Mouse (Mus musculus) heart, adult 11 months (tissue): ENCODE measurements around the gene Mmp28.
A peak's percentile ranks its signal among the peaks of the same experiment; 100 is the strongest.

ENCODE experiments used
- DNase-seq: peaks from one replicate; pipeline ENCODE4 v3.0.0; 2022

The Mmp28 gene

GRCm38 (mm10) chr11:83445001-83445400 lies 17.9 kb downstream of the Mmp28 start:
- peak; percentile 79 for DNase-seq

DNA sequence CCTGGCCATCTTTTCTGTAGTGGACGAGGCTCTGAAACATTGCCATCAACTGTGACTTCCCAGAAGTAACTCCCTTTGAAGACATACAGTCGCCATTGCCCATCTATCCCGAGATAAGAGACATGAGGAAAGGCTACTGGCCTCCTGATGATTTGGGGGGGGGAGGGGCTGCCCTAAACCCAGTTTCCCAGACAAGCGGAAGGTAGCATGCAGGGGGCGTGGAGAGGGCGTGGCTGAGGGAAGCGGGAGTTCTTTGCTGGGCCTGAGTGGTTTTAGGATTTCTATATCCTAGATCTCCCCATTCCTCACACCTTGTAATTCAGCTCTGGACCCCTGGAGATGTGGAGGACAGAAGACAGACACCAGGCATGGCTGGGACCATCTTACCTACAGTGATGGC lies 19.0 kb downstream of the Mmp28 start:
- no peak for DNase-seq

GRCm38 (mm10) chr11:83442596-83443267 lies 20.1 kb downstream of the Mmp28 start:
- peak; percentile 96 for DNase-seq

GRCm38 (mm10) chr11:83441235-83441634 lies 21.6 kb downstream of the Mmp28 start:
- peak; percentile 98 for DNase-seq

GRCm38 (mm10) chr11:83440081-83441064 lies 22.5 kb downstream of the Mmp28 start:
- DNase-seq = peak; percentile 98

- no peak for DNase-seq
These were observed 23.3 kb downstream of the Mmp28 start for GRCm38 (mm10) chr11:83439426-83440060.

- DNase-seq = no peak
These were observed 25.5 kb downstream of the Mmp28 start, which contains the start of gene 1700020L24Rik for GRCm38 (mm10) chr11:83437377-83437776. Gene 1700020L24Rik, plus strand, starts transcription at chr11:83437677.

DNA sequence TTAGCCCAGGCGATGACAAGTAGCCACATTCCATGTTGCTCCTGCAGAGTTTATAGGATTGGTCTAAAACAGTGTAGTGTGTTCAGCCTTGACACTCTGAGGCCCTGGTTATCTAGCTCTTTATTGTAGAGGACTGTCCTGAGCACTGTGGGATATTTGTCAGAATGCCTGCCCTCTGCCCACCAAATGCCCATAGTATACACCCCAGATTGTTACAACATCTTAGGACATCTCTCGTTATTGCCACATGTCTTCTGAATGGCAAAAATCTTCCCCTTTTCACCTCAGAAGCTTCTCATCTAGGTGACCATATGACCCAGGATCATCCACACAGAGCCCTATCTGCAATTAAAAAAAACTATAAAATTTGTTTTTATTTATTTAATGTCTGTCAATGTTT lies 30.3 kb downstream of the Mmp28 start:
- no peak for DNase-seq

DNA sequence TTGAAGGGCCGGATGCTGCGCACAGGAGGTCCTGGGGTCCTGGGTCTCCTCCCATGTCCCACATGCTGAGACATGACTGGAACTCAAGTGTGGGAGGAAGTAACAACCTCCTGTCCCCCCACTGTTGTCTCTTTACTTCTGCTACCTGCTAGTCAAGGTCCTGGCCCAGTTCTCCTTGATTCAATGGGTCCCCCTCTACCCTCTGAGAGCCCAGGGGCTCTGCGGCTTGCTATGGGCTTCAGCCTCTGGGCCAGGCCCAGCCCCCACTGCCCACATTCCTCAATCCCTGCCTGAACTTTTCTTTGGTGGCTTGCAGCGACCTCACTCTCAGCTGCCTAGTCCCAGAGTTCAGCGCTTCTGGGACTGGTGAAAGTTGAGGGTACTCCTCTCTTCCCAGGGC lies 33.5 kb downstream of the Mmp28 start, which contains the start of gene Gas2l2:
TSS of gene Gas2l2 (minus strand) at position 101 of the 400 bp plus-strand sequence.
- DNase-seq = no peak

DNA sequence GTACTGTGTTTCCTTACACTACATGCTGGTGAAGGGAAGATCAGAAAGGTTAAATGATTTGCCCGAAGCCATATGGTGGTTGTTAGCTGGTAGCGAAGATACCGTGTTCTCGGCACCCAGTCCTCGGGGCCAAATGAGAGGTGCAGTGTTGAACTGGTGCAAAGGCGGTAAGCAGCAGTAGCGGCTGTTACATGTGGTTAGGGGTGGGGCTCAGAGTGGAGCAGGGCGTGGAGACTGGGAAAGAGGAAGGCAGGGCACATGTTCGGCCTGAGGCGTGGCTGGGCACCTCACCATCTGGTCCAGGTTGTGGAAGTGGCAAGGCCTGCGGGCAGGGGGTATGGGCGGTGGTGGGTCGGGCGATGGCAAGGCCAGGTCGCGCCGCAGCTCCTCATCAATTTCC lies 35.9 kb downstream of the Mmp28 start:
- DNase-seq = peak; percentile 68

GRCm38 (mm10) chr11:83424681-83425080 lies 38.2 kb downstream of the Mmp28 start:
- DNase-seq = peak; percentile 92

GRCm38 (mm10) chr11:83421305-83421704 lies 41.6 kb downstream of the Mmp28 start:
- DNase-seq = peak; percentile 85

- DNase-seq = peak; percentile 82
These were observed 42.5 kb downstream of the Mmp28 start for GRCm38 (mm10) chr11:83420338-83420737.

DNA sequence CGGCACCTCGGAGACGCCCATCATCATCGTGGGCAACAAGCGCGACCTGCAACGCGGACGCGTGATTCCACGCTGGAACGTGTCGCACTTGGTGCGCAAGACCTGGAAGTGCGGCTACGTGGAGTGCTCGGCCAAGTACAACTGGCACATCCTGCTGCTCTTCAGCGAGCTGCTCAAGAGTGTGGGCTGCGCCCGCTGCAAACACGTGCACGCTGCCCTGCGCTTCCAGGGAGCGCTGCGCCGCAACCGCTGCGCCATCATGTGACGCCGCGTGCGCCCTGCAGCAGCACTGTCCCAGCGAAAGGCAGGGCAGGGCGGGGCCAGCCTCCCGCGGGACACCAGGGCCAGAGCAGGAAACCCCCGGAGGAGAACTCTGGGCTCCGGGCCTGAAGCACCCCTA lies 44.3 kb downstream of the Mmp28 start:
- DNase-seq = peak; percentile 82

- peak; percentile 55 for DNase-seq
These were observed 45.2 kb downstream of the Mmp28 start for GRCm38 (mm10) chr11:83417708-83418107.

GRCm38 (mm10) chr11:83417080-83417479 lies 45.8 kb downstream of the Mmp28 start:
- DNase-seq = peak; percentile 85

GRCm38 (mm10) chr11:83410510-83410909 lies 52.4 kb downstream of the Mmp28 start:
- no peak for DNase-seq

GRCm38 (mm10) chr11:83409792-83410291 lies 53.0 kb downstream of the Mmp28 start:
- DNase-seq = no peak

DNA sequence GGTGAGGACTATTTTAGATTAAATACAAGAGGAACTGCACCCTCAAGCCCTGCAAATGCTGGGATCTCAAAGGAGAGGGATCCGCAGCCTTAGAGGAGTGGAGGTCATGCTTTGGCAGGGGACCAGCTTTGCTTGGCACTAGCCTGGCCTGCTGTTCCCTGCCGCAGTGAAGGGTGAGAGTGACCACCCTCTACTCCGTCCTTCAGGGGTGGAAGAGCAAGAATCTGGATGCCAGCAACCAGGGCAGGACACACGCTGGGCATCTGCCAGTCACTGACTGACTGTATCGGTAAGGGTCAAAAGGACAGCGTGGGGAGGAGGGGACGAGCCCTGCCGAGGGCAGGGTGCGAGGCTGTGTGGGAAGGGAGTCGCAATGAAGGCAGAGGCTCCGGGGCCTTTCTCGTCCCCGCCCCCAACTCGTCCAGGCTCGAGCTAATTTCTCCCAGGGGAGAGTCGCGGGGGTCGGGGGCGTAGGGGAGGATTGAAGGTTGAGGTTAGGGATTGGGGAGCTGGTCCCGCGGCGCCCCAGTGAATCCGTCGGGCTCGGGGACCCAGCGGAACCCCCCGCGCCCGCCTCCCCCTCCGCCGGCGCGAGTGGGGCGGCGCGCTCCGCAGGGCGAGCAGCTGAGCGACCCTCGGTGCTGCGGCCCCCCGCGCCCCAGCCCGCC lies 53.6 kb downstream of the Mmp28 start, which contains the start of gene Rasl10b:
TSS of gene Rasl10b (plus strand) at position 51 of the 668 bp plus-strand sequence.
- DNase-seq = peak; percentile 95

DNA sequence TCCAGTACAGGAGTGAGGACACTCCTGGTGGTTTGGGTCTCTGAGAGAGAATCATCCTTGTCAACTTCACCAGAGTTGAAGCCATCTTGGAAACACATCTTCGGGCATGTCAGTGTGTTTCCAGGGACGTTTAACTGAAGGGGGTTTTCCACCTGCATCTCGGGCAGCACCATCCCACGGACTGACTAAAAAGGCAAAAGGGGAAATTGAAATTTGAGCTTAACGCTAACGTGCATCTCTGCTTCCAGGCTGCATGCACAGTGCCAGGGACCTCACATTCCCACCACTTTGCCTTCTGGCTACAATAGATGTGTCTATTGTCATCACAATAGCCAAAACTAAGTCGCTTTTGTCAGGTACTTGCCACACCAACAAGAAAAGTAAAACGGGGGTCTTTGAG lies 54.6 kb downstream of the Mmp28 start:
- DNase-seq = no peak

DNA sequence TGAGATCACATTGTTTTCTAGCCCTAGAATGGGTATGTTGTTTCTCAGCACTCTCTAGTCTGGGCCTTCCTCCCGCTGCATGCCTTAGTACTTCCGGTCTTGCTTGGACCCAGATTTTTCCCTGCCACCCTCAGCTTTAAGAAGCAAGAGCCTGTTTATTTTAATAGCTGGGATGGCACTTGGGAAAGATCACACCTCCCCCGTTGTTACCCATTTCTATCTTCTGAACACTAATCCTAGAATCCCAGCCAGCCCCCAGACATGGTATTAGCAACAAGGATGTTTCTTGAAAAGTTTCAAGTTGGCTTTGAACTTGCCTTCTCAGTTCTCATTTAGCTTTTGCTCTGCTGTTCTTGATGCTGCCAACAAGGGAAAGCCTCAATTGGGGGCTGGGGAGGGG lies 56.5 kb downstream of the Mmp28 start:
- no peak for DNase-seq

DNA sequence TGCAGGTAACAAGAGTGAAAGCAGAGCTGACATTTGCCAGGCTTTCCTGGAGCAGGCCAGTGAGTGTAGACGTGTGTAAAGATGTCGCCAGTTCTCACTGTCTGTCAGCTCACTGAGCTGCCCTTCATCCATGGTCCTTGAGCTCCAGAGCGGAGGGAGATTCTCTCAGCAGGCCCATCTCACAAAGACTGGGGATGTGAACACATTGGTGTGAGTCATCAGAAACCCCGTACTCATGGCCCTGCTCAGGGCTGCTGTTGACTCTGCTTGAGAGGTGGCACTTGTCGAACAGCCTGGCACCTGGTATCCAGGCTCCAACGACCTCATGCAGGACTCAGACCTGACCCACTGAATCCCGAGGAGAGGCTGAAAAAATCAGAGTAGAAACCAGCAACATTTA lies 59.1 kb downstream of the Mmp28 start:
- peak; percentile 83 for DNase-seq
